Mouse (Mus musculus) adrenal gland, adult 8-10 months (tissue): ENCODE data around the gene Lrrc56. TPM values are rescaled to one million over a fixed set of nuclear protein-coding genes. Genes with fewer than 3 reads are reported as not detected.

Experiments
- DNase-seq: peaks from one replicate; pipeline ENCODE4 v3.0.0; 2022
- total RNA-seq, 4 experiments: library from RNA; stranded (reverse); gene quantifications; 2 replicates each; pipeline ENCODE4 v1.2.4; 2022

Gene Lrrc56
- total RNA-seq, result 10 to 100 TPM in 1 of 4 experiments, 1 to 10 TPM in 3; 6.6 to 12.1 (median 8.4) TPM

GRCm38 (mm10) chr7:141193948-141194347, at the start of gene Lrrc56, which contains the start of gene Hras:
TSS of gene Lrrc56 (plus strand) at chr7:141194157.
TSS of gene Hras (minus strand) at chr7:141194005.
- DNase-seq, result peak; percentile 97

GRCm38 (mm10) chr7:141144650-141145049, 49.3 kb upstream of the Lrrc56 start:
- DNase-seq, result no peak

DNA sequence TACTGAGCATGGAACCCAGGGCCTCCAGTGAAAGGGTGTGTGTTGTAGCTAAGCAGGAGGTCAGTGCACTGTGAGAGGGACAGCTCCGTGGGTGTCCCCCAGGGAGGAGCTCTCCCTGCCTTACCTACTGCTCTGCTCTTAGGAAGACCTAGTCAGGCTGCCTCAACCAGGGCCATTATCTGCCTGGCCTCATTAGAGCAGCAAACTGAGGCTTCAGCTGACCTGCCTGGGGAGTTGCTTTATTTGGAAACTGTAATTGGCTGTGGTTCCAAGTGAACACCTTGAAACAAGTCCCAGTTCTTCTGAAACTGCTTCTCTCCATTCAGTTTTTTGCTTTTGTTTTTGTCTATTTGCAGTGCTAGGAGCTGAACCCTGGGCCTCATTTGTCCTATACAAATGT, 48.6 kb upstream of the Lrrc56 start:
- DNase-seq, result no peak

DNA sequence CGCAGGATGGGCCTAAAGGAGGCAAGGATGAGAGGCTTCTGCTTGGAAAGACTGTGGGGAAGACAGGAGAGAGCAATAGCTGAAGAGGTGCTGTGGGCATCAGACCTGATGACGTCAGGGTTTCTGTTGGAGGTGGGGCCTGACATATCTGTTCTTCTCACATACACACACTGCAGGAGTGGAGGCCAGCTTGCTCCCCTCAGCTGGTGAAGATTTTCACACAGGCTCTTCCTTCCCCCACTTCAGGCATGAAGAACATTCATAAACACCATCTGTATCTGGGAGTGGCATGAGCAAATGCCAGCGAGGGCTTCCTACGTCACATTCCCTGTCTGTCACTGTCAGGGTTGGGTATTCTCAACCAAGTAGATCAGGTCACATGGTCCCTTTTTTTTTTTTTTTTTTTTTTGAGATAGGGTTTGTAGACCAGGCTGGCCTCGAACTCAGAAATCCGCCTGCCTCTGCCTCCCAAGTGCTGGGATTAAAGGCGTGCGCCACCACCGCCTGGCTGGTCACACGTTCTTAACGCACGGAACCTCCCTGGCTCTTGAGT, 47.8 kb upstream of the Lrrc56 start:
- no peak for DNase-seq

GRCm38 (mm10) chr7:141147044-141147443, 46.9 kb upstream of the Lrrc56 start:
- DNase-seq, result no peak

- DNase-seq, result no peak
These were observed 45.3 kb upstream of the Lrrc56 start for GRCm38 (mm10) chr7:141148639-141149038.

GRCm38 (mm10) chr7:141155362-141155761, 38.6 kb upstream of the Lrrc56 start:
- DNase-seq, result no peak

DNA sequence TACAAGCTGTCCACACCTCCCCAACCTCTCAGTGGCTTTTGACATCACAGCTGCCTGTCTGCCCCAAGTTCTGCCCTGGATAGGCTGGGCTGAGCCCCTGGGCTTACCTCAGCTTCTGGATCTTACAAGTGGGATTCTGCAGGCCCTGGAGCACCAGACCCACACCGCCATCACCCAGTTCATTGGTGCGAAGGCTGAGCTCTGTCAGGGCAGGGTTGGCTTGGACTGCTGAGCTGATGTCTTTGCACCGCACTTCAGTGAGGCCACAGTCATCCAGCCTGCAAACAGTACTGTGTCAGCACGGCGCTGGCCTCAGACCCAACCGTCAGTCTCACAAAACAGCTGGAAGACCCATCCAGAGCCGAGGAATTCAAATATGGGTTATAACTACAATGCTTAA, 29.6 kb upstream of the Lrrc56 start:
- DNase-seq, result no peak

GRCm38 (mm10) chr7:141164850-141165249, 29.1 kb upstream of the Lrrc56 start:
- peak; percentile 68 for DNase-seq

- DNase-seq, result peak; percentile 82
These were observed 25.9 kb upstream of the Lrrc56 start for GRCm38 (mm10) chr7:141167901-141168517.

- peak; percentile 81 for DNase-seq
These were observed 25.4 kb upstream of the Lrrc56 start for GRCm38 (mm10) chr7:141168518-141168953.

- no peak for DNase-seq
These were observed 24.7 kb upstream of the Lrrc56 start for GRCm38 (mm10) chr7:141169300-141169699.

- no peak for DNase-seq
These were observed 24.1 kb upstream of the Lrrc56 start for GRCm38 (mm10) chr7:141169866-141170265.

DNA sequence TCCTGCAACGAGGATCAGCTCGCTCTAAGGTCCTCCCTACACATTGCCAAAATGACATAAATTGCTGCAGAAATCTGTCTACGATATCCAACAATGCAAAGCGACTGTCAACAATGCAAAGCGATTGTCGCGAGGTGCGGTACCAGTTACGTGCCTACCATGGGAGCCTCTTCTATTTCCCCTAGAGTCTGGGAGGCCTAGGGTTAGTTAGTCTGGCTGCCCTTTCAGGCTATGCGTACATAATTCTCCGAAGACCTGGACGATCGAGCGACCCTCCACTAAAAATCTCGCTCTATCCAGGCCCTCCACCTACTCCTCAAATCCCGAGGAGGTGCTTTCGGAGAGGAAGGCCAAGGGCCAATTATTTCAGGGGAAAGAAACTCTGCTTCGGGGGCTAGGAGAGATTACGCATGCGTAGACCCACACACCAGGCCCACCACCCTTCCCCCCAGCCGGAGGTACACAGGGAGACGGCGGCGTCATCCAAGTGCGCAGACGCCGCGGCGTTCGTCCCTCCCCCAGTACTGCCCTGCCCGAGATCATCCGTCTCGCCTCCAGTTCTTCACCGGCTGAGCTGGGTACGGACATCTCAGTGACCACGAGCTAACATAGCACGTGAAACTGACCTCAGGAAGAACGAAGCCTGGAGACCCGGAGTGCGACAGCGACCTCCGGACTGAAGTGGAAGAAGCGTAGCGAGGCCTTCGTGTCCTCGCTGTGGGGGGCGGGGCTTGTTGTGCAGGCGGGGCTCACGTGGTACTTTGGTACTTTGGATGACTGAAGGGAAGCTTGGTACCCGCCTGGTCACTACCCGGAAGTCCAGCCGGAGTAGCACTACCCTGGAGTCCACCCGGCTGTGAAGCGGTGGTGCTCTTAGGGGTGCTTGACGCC, 21.6 kb upstream of the Lrrc56 start, which contains the start of gene Rnh1:
TSS of gene Rnh1 (minus strand) at position 742 of the 891 bp plus-strand sequence.
- peak; percentile 90 for DNase-seq

GRCm38 (mm10) chr7:141173323-141173850, 20.6 kb upstream of the Lrrc56 start:
- no peak for DNase-seq

- DNase-seq, result no peak
These were observed 18.9 kb upstream of the Lrrc56 start for GRCm38 (mm10) chr7:141175068-141175467.

DNA sequence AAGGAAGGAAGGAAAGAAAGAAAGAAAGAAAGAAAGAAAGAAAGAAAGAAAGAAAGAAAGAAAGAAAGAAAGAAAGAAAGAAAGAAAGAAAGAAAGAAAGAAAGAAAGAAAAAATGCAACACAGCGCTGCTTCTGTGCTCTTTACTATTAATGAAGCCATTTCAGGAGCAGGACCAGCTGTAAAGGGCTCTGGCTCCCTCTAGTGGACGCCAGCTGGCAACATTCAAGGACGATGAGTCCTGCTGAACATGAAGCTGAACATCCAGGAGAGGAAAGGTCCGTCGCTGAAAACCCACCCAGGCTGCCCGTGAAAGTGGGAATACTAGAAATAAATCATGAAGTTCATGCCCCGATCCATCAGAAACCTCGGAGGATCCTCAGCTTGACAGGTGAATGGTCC, 17.8 kb upstream of the Lrrc56 start:
- peak; percentile 70 for DNase-seq

GRCm38 (mm10) chr7:141188194-141188593, 5.8 kb upstream of the Lrrc56 start:
- DNase-seq, result no peak

DNA sequence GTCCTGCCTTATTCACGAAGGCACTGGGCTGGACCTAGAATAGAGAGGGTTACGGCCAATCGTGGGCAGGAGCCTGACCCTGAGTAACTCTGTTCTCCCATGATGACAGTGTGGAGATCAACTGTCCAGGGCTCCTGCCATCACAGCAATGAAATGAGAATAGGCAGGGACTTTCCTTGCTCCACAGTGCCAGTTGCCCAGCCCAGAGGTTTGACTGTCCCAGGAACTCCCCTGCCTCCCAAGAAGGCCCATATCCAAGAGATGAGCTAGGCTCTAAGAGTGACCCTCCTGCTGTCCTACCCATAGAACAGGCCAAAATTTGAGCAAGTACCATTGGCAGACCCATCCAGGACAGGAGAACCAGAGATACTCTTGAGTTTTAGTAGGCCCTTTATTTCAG, 5.2 kb upstream of the Lrrc56 start:
- DNase-seq, result no peak

DNA sequence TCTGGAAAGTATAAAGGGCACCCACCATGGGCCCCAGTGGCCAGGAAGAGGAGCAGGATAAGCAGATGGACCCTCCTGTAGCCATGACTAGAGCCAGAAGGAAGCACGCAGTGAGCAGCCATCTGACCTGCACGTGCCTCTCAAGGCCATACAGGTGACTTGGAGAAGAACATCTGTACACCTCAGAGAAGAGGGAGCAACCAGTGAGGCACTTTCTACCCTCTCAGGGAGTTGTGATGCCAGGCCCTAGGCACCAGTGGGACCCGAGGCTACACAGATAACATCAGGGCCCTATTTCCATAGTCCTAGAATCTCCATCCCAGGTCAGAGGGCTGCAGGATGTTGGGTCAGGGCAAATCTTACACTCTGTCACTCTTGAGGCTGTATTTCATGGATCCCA, 3.7 kb upstream of the Lrrc56 start:
- no peak for DNase-seq

DNA sequence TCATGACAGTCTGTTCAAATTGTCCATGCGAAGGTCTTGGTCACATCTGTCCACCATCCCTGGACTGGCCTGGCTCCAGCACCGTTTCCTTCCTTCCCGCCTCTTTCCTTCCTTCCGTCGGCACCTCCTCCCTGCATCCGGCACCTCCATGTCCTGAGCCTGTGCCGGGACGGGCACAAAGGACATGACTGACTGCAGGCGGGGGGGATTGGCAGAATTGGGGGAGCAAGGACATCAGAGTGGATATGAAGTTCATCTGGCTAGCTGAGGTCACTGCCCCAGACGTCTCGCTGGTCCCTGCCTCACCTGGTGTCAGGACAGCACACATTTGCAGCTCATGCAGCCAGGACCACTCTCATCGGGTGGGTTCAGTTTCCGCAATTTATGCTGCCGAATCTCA, 2.9 kb upstream of the Lrrc56 start:
- no peak for DNase-seq

DNA sequence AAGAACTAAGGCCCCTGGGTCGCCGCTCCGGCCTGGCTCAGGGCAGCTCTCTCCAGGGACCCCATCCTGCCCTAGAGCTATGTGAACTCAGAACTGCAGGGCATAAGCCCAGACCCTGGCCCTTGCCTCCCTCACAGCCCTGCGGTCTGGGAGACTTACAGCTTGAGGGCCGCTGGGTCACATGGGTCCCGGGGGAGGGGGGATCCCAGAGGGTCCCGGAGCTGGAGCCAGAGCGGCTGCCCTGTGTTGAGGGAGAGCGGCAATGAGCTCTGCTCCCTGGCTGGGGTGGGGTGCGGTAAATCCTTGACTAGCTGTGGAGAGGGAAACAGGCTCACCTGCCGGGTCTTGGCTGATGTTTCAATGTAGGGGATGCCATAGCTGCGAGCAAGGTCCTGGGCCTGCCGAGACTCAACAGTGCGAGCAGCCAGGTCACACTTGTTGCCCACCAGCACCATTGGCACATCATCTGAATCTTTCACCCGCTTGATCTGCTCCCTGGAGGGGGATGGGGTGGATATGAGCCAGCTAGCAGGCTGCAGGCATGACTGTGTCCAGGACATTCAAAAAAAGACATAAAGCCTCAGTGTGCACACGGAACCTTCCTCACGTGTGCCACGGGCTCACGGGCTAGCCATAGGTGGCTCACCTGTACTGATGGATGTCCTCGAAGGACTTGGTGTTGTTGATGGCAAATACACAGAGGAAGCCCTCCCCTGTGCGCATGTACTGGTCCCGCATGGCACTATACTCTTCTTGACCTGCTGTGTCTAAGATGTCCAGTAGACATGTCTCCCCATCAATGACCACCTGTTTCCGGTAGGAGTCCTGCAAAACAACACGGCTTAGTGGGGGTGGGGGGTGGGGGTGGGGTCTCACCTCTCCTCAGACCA, 1.9 kb upstream of the Lrrc56 start:
- DNase-seq, result no peak
